ENCODE assay signal across 1 mouse cellular context in genomic region chr17:47450239-47450638, GRCm38 (mm10).
TF ChIP-seq lines count a peak whose summit lies in the region.

No protein-coding gene starts in this region.

TF ChIP-seq in CH12.LX, 34 proteins besides CTCF, POLR2A, EP300 and RAD21 (continued from another document):
- TF ChIP-seq PAX5 (IDR thresholded peaks at IDR 0.05; ENCODE audit: low read length) (no peak), MEF2A (IDR thresholded peaks at IDR 0.05; ENCODE audit: borderline replicate concordance, low read depth, low read length) (no peak)
